Mouse (Mus musculus) urinary bladder, adult 2 months (tissue): ENCODE data around the gene Fgd3. TPM values are rescaled to one million over a fixed set of nuclear protein-coding genes. Genes with fewer than 3 reads are reported as not detected.
A peak's percentile ranks its signal among the peaks of the same experiment; 100 is the strongest.

Experiments
- DNase-seq: peaks from one replicate; pipeline ENCODE4 v3.0.0; 2022; ENCODE audit warnings: low spot score
- polyA plus RNA-seq: library from polyadenylated mRNA; depleted of rRNA; stranded (reverse); fragments of >200 nt; gene quantifications from 2 replicates; pipeline ENCODE4 v1.2.3, GENCODE M21; 2012

The Fgd3 gene
- polyA plus RNA-seq, 1 experiment: 7.2 TPM

GRCm38 (mm10) chr13:49341012-49341830 lies 21.1 kb upstream of the Fgd3 start, which contains the start of gene Bicd2:
Gene Bicd2 (plus strand): TSS chr13:49341585.
- DNase-seq: peak; percentile 85

GRCm38 (mm10) chr13:49338893-49339546 lies 18.9 kb upstream of the Fgd3 start:
- DNase-seq: no peak

GRCm38 (mm10) chr13:49335077-49335982 lies 15.2 kb upstream of the Fgd3 start:
- no peak for DNase-seq

GRCm38 (mm10) chr13:49333250-49333649 lies 13.1 kb upstream of the Fgd3 start:
- DNase-seq: no peak

GRCm38 (mm10) chr13:49328101-49328500 lies 8.0 kb upstream of the Fgd3 start:
- no peak for DNase-seq

GRCm38 (mm10) chr13:49326246-49327206 lies 6.4 kb upstream of the Fgd3 start:
- DNase-seq: no peak

GRCm38 (mm10) chr13:49324871-49325270 lies 4.8 kb upstream of the Fgd3 start:
- no peak for DNase-seq

- no peak for DNase-seq
Measured at GRCm38 (mm10) chr13:49322739-49323138, 2.6 kb upstream of the Fgd3 start.

- DNase-seq: no peak
Measured at GRCm38 (mm10) chr13:49322169-49322568, 2.1 kb upstream of the Fgd3 start.

GRCm38 (mm10) chr13:49321452-49321851 lies 1.3 kb upstream of the Fgd3 start:
- DNase-seq: no peak

GRCm38 (mm10) chr13:49320514-49320913 lies 403 bp upstream of the Fgd3 start:
- no peak for DNase-seq

- DNase-seq: no peak
Measured at GRCm38 (mm10) chr13:49317914-49318313, 2.2 kb downstream of the Fgd3 start.

- no peak for DNase-seq
Measured at GRCm38 (mm10) chr13:49317508-49317907, 2.6 kb downstream of the Fgd3 start.

GRCm38 (mm10) chr13:49316386-49317162 lies 3.5 kb downstream of the Fgd3 start:
- DNase-seq: no peak

GRCm38 (mm10) chr13:49311642-49312041 lies 8.5 kb downstream of the Fgd3 start:
- no peak for DNase-seq

- DNase-seq: no peak
Measured at GRCm38 (mm10) chr13:49309501-49309900, 10.6 kb downstream of the Fgd3 start.

- DNase-seq: no peak
Measured at GRCm38 (mm10) chr13:49308861-49309403, 11.2 kb downstream of the Fgd3 start.

GRCm38 (mm10) chr13:49308206-49308605 lies 11.9 kb downstream of the Fgd3 start:
- no peak for DNase-seq

GRCm38 (mm10) chr13:49307311-49307969 lies 12.7 kb downstream of the Fgd3 start:
- peak; percentile 46 for DNase-seq
